Mouse (Mus musculus): Measurements from ENCODE around the gene Brat1.

Brat1 gene

GRCm38 (mm10) chr5:140749062-140749875 lies 44.5 kb downstream of the Brat1 start:
- DNase-seq (ENCODE audit: low spot score), result peak; percentile 85

- DNase-seq (ENCODE audit: low spot score), result no peak
These were observed 46.1 kb downstream of the Brat1 start for GRCm38 (mm10) chr5:140750925-140751324.

- DNase-seq (ENCODE audit: low spot score), result no peak
These were observed 47.2 kb downstream of the Brat1 start for GRCm38 (mm10) chr5:140752041-140752440.

GRCm38 (mm10) chr5:140752639-140753038 lies 47.8 kb downstream of the Brat1 start:
- DNase-seq (ENCODE audit: low spot score), result no peak

GRCm38 (mm10) chr5:140753223-140753622 lies 48.4 kb downstream of the Brat1 start:
- no peak for DNase-seq (ENCODE audit: low spot score)

- no peak for DNase-seq (ENCODE audit: low spot score)
These were observed 54.1 kb downstream of the Brat1 start for GRCm38 (mm10) chr5:140758864-140759263.

- DNase-seq (ENCODE audit: low spot score), result no peak
These were observed 57.7 kb downstream of the Brat1 start for GRCm38 (mm10) chr5:140762540-140762939.

- no peak for DNase-seq (ENCODE audit: low spot score)
These were observed 60.3 kb downstream of the Brat1 start for GRCm38 (mm10) chr5:140764921-140765613.

- no peak for DNase-seq (ENCODE audit: low spot score)
These were observed 61.8 kb downstream of the Brat1 start for GRCm38 (mm10) chr5:140766566-140766965.

GRCm38 (mm10) chr5:140767704-140768141 lies 62.9 kb downstream of the Brat1 start:
- peak; percentile 89 for DNase-seq (ENCODE audit: low spot score)

GRCm38 (mm10) chr5:140768333-140768732 lies 63.5 kb downstream of the Brat1 start:
- peak; percentile 74 for DNase-seq (ENCODE audit: low spot score)
